Mouse (Mus musculus) gastrocnemius, postnatal 25 days (tissue): ENCODE measurements around the gene Tex21. TPM values are rescaled to one million over a fixed set of nuclear protein-coding genes. Genes with fewer than 3 reads are reported as not detected.
"Not testable (repeated sequence)": the region's sequence is repeated elsewhere in the genome, so short reads cannot be mapped to it uniquely, and the experiment has no call there.

Experiments used
- DNase-seq: peaks from one replicate; pipeline ENCODE4 v3.0.0; 2022
- total RNA-seq, 2 experiments: library from RNA; stranded (reverse); gene quantifications; 1 replicate in 1 of 2; 2 replicates in 1 of 2; pipeline ENCODE4 v1.2.3; 2021

Tex21 gene
- total RNA-seq, 2 experiments from 2014 or later, result not detected

DNA sequence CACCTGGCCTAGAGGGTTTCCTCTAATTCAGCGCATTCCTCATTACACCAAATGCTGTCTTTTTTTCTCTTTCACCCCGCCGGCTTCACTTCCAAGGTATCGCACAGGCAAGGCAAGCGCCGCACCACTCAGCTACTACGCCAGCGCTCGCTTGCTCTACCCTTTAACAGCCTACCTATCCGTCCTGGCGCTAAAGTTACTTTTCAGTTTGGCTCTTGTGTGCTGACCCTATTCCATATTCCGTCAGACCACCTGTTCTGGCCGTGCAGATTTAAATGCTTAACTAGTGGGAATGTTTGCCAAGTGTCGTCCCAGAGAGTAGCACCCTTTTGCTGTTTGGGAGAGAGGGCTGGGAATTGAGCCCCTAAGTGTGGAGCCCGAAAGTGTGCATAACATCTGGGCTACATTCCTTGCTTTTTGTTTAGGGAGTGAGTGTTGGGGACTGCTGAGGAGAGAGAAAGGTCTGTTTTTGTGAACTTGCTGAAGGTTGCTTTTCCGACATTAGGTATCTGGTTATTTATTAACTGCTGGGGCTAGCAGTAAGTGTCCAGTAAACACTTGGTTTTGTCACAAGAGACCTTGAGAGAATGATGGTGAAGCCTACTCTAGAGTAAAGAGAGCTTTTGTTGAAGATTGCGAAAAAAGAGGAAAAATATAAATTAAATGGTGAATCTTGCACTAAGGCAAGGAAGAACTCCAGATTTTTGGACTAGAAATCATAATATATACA is 9.7 kb upstream of the Tex21 start:
- no peak for DNase-seq

DNA sequence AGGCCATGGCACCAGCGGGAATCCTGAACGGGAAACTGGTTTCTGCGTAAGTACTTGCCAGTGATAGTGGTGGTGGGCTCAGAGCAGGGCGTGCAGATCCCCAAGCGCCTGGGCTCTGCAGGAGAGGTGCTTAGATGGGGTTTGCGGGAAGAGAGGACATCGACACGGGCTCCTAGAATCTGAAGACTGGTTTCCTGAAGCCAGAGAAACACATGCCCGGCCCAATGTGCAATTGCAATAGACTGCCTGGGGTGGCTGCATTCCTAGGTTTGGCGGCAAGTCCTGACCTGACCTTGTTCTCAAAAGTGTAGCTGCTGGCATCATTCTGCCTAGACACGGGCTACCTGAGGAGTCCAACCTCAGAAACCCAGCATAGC is 8.9 kb upstream of the Tex21 start:
- no peak for DNase-seq

GRCm38 (mm10) chr12:76254725-76255498 is 8.4 kb upstream of the Tex21 start, which contains the start of gene Mthfd1:
Gene Mthfd1, plus strand, starts transcription at chr12:76255298.
- DNase-seq, result peak; percentile 98

GRCm38 (mm10) chr12:76253991-76254390 is 7.4 kb upstream of the Tex21 start:
- no peak for DNase-seq

GRCm38 (mm10) chr12:76253591-76253990 is 7.0 kb upstream of the Tex21 start:
- no peak for DNase-seq

GRCm38 (mm10) chr12:76253090-76253489 is 6.5 kb upstream of the Tex21 start:
- no peak for DNase-seq

DNA sequence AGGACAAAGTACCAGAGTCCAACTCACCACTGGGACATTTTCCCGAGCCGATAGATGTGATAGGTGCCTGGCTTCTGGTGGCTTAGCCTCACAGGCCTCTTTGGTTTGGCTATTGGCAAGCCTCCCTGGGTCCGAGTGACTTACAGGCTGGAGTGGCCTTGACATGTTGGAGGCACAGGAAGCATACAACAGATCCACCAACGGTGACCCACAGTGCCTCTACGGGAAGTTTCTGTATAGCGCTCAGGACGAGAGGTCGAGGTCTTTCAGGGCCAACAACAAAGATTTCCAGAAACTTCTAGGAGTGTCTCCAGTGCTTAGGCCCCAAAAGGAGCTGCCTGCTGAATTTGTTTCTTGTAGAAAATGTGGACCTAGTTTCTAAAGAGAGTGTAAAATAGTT is 1.6 kb downstream of the Tex21 start:
- DNase-seq, result no peak

- DNase-seq, result no peak
Observed at GRCm38 (mm10) chr12:76241833-76242232, 4.7 kb downstream of the Tex21 start.

DNA sequence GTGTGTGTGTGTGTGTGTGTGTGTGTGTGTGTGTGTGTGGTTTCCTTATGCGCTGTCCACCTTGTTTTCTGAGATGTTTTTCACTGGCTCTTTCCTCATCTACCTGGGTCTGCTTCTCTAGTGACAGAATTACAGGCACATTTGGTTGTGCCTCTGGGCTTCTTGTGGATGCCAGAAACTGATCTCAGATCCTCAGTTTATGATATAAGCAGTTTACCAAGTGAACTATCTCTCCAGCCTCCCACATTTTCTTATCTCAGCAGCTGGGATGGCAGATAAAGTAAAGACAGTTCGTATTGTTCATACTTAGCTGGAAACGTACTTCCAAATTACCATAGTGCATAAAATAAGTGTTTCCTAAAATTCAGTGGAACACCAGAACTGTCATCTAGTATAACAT is 5.5 kb downstream of the Tex21 start:
- DNase-seq, result no peak

DNA sequence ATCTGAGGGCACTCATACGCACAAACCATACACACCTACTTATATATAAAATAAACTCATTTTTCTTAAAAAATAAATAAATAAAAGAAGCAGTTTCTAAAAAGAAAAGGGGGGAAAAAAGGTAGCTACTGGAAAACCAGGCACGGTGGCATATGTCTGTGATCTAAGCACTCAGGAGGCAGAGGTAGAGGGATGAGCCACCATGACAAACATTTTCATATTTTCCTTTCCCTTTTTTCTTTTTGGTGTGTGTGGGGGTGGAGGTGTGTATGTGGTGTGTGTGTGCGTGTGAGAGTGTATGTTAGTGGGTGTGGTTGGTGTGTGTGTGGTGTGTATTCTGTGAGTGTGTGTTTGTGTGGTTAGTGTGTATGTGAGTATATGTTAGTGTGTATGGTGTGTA is 5.9 kb downstream of the Tex21 start:
- DNase-seq, result no peak

GRCm38 (mm10) chr12:76239839-76240571 is 6.5 kb downstream of the Tex21 start:
- DNase-seq, result no peak

- DNase-seq, result no peak
Observed at GRCm38 (mm10) chr12:76239145-76239838, 7.3 kb downstream of the Tex21 start.

GRCm38 (mm10) chr12:76235253-76235652 is 11.3 kb downstream of the Tex21 start:
- no peak for DNase-seq

- no peak for DNase-seq
Observed at GRCm38 (mm10) chr12:76230644-76231043, 15.9 kb downstream of the Tex21 start.

- DNase-seq, result not testable (repeated sequence)
Observed at GRCm38 (mm10) chr12:76222104-76222503, 24.4 kb downstream of the Tex21 start.

DNA sequence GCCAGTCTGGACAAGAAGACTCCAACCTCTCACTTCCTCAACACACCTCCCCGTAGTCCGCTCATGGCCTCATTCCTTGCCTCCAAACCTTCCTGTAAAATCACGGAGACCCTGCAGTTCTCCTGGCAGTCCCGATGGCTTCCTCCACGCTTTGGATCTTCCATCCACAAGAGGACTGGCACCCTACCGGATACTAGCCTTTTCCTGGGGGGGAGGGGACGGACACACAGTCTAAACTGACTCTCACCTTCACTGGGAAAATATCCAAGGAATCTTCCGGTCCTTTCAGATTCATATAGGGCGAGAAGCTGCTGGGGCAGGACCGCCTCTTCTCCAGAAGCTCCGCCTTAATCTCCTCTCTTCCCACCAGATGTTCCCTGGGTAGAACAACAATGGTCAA is 29.8 kb downstream of the Tex21 start:
- no peak for DNase-seq

DNA sequence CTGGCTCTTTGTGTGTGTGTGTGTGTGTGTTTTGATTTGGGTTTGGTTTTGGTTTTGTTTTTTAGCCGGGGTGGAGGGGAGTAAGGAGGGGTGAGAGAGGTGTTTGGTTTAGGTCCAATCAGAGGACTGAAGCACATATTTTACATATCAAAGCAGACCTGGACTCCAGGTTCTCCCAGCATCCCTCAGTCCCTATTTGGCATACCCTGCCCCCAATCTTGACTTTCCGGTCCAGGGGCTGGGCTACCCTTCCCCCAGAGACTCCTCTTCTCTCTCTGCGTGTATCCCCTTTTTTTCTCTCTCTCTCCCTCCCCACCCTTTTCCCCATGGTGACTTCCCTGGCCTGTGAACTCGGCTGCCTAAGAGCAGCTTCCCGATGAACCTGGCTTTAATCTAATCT is 31.4 kb downstream of the Tex21 start:
- DNase-seq, result no peak

DNA sequence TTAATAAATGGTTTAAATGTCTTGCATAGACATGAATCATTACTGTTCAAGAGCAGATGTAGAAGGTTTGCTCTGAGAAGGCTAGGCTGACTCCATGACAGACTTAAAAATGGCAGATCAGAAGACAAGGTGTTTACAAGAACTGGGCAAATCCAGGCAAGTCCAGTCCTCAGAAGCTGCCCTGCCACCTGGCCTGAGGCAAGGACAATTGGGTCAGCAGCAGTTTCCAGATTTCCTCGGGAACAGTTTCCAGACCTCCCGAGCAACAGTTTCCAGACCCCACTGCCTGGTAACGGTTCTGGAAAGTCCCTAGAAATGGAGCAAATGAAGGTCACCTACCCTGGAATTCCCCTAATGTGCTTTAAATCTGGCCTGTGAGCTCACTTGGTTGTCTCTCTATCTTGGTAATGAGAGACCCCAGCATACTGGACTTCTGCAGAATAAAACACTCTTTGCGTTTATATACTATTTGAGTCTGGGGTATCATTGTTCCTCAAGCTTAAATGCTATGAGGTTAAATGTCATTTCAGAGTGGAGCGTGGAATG is 37.0 kb downstream of the Tex21 start:
- DNase-seq, result no peak

DNA sequence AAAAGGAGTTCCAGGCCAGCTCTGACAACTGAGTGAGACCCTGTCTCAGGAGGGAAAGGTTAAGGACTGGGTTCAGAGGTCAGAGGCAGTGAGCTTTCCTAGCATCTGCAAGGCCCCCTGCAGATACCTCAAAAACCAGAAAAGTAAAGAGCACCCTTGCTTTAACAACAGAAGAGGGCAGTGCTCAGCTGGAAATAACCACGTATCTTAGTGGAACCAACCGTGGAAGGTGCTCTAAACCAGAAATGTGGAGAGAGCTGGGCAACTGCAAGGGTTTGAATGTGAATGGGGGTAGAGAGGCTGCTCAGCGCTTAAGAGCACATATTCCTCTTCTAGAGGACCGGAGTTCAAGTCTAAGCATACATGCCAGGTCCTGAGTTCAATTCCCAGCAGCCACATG is 46.2 kb downstream of the Tex21 start:
- DNase-seq, result no peak

GRCm38 (mm10) chr12:76197071-76197470 is 49.5 kb downstream of the Tex21 start:
- no peak for DNase-seq

- DNase-seq, result peak; percentile 48
Observed at GRCm38 (mm10) chr12:76196709-76197054, 49.9 kb downstream of the Tex21 start.
